Comparison of ENCODE assay signal across 16 mouse cellular contexts in the genomic region with DNA sequence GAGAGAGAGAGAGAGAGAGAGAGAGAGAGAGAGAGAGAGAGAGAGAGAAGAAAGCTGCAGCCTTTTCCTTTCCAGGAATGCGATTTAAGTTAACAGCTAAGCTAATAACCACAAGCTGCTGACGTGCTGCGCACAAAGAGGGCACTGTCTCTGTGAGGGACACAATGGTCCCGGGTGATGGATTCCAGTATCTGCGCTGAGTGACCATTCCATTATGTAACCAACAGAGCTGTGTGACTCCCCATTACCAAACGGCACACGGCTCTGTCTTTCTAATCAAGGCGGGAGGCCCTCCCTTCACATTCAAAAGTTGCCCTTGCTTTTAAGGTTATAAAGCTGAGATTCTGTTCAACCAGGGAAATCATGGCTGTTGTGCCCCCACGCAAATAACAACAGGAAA.
"Had no signal": no experiment of that assay in that cellular context is flagged by ENCODE, and none has a peak within 500 bp of the region (broad histone marks: within the 10 kb centered on the region; RNA-seq: fewer than 3 reads in every experiment).

No protein-coding gene starts in this region.

- ATAC-seq: liver, postnatal 0 days; midbrain, embryonic 16.5 days had no signal

- H3K27ac ChIP-seq: limb, embryonic 12.5 days; liver, embryonic 13.5 days; lung, embryonic 15.5 days; macrophage; midbrain, embryonic 12.5 days had no signal

- H3K27me3 ChIP-seq: limb, embryonic 12.5 days; liver, embryonic 13.5 days; lung, embryonic 15.5 days; midbrain, embryonic 12.5 days had no signal

- DNase-seq: kidney, adult 11 months; liver; liver, embryonic 13.5 days; liver, postnatal 0 days; lung, postnatal 14 days; retina, postnatal 1 day; right cerebral cortex, postnatal 4 days; spleen, adult 18-20 months; thymus, postnatal 4 days had no signal

- H3K36me3 ChIP-seq: limb, embryonic 12.5 days; liver, embryonic 13.5 days; lung, embryonic 15.5 days; midbrain, embryonic 12.5 days had no signal

- H3K4me3 ChIP-seq: layer of hippocampus, adult 2 months; limb, embryonic 12.5 days; liver, embryonic 13.5 days; lung, embryonic 15.5 days; megakaryocyte, embryonic 14.5 days; midbrain, embryonic 12.5 days had no signal

- H3K4me2 ChIP-seq: limb, embryonic 12.5 days; liver, embryonic 13.5 days; lung, embryonic 15.5 days; midbrain, embryonic 12.5 days had no signal

- H3K9ac ChIP-seq: limb, embryonic 12.5 days; liver, embryonic 13.5 days; liver, postnatal 0 days; lung, embryonic 15.5 days; midbrain, embryonic 12.5 days had no signal

- H3K9me3 ChIP-seq: limb, embryonic 12.5 days; liver, embryonic 13.5 days; lung, embryonic 15.5 days; midbrain, embryonic 12.5 days had no signal

- H3K4me1 ChIP-seq: midbrain, embryonic 12.5 days had no signal
